Mouse (Mus musculus) liver, embryonic 12.5 days (tissue): ENCODE results near the gene Zfp704. TPM values are rescaled to one million over a fixed set of nuclear protein-coding genes. Genes with fewer than 3 reads are reported as not detected.

Experiments used
- ATAC-seq: fragments of 200-750 bp; cut with Nextera tagmentation; 2 replicates; pipeline ENCODE4 v1.8.0; 2017; ENCODE audit warnings: moderate number of reproducible peaks, mild to moderate bottlenecking, moderate library complexity
- H3K27ac ChIP-seq: fragments of 300-500 bp; sonication (generic); 2 replicates; pipeline ENCODE4 v1.5.1; 2016; ENCODE audit warnings: mild to moderate bottlenecking
- H3K27me3 ChIP-seq: fragments of 300-500 bp; sonication (generic); replicated peaks from 2 replicates; pipeline ENCODE4 v1.6.1; 2016; ENCODE audit warnings: mild to moderate bottlenecking, moderate library complexity
- H3K36me3 ChIP-seq: fragments of 300-500 bp; sonication (generic); 2 replicates; pipeline ENCODE4 v1.6.1; 2016; ENCODE audit warnings: mild to moderate bottlenecking, moderate library complexity
- H3K4me1 ChIP-seq: fragments of 300-500 bp; sonication (generic); 2 replicates; pipeline ENCODE4 v1.6.1; 2016
- H3K4me2 ChIP-seq: fragments of 300-500 bp; sonication (generic); 2 replicates; pipeline ENCODE4 v1.6.1; 2016; ENCODE audit warnings: mild to moderate bottlenecking, moderate library complexity
- H3K4me3 ChIP-seq: fragments of 300-500 bp; sonication (generic); 2 replicates; pipeline ENCODE4 v1.5.1; 2016; ENCODE audit warnings: mild to moderate bottlenecking, moderate library complexity
- H3K9ac ChIP-seq: fragments of 300-500 bp; sonication (generic); 2 replicates; pipeline ENCODE4 v1.6.1; 2016; ENCODE audit warnings: mild to moderate bottlenecking, moderate library complexity
- H3K9me3 ChIP-seq: fragments of 300-500 bp; sonication (generic); replicated peaks from 2 replicates; pipeline ENCODE4 v1.6.1; 2016; ENCODE audit warnings: mild to moderate bottlenecking, moderate library complexity
- WGBS: fragments of 180-500 bp; shearing (Covaris S2); methylation state at CpG from one replicate; pipeline ENCODE4 v1.1.7; 2016; ENCODE audit not compliant: insufficient replicate concordance; 5-methylcytosine and 5-hydroxymethylcytosine counted together
- polyA plus RNA-seq: library from polyadenylated mRNA; unstranded; fragments of >200 nt; fragmentation: Nextera tagmentation; extraction: Ambion mirVana; gene quantifications from 2 replicates; pipeline ENCODE4 v1.2.1, GENCODE M21; 2016

Zfp704 gene
- polyA plus RNA-seq, 1 experiment from 2014 or later: 1.8 TPM

DNA sequence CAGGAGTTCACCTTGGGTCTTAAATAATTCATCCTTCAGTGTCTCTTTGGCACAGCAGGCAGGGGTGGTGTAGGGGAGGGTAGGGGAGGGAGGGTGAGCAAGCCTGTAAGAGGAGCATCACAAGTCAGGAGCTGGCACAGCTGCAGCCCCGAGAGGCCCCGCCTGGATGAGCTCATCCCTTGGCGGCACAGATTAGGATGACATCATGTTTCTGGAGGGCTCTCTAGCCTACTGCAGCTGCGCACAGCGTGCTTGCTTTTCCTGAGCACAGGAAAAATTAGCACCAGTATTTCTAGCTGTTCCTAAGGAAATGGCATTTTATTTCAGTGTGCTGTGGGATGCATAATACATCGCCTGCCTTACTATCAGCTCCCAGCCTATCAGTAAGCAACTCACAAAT, 109.2 kb downstream of the Zfp704 start:
- peak; percentile 76 for ATAC-seq
- H3K4me2 ChIP-seq: no peak overlapping the region
- no peak overlapping the region for H3K4me3 ChIP-seq
- H3K27me3 ChIP-seq: no peaks in the 10 kb centered on the region
- H3K9ac ChIP-seq: no peak overlapping the region
- no peaks in the 10 kb centered on the region for H3K9me3 ChIP-seq
- H3K4me1 ChIP-seq: peaks cover 30% of the 10 kb centered on the region
- 19% methylated on average over 6 of the region's 6 CpGs for WGBS
- H3K36me3 ChIP-seq: no peaks in the 10 kb centered on the region
- no peak overlapping the region for H3K27ac ChIP-seq

DNA sequence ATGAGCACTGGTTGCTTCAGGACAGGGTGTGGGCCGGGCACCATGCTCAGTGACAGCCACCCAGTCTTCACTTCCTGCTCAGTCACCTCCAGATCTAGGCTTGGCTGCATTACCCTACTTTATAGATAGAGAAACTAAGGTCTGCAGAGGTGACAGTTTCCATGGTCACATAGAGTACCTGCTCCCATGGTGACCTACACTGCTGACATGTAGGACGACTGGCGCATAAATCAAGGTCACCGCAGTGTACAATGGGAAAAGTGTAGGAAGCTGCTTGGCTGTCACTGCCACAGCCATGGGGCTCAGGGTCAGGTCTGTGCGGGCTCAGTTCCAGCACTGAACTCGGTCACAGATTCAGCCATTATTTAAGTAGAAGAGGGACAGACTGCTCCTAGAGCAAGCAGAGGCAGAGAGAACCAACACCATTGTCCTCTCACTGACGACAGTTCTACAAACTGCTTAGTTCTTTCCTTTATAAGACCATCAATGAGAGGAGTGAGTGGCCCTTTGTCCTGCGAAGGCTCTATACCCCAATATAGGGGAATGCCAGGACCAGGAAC, 109.8 kb downstream of the Zfp704 start:
- H3K9me3 ChIP-seq: no peaks in the 10 kb centered on the region
- H3K36me3 ChIP-seq: no peaks in the 10 kb centered on the region
- ATAC-seq: peak; percentile 42
- 52% methylated on average over 8 of the region's 8 CpGs for WGBS
- peaks cover 30% of the 10 kb centered on the region for H3K4me1 ChIP-seq
- H3K9ac ChIP-seq: no peak overlapping the region
- no peak overlapping the region for H3K4me3 ChIP-seq
- H3K4me2 ChIP-seq: 0 out of 2 replicates have a peak overlapping the region, but pooled peaks have one; percentile 12
- no peak overlapping the region for H3K27ac ChIP-seq
- H3K27me3 ChIP-seq: no peaks in the 10 kb centered on the region

DNA sequence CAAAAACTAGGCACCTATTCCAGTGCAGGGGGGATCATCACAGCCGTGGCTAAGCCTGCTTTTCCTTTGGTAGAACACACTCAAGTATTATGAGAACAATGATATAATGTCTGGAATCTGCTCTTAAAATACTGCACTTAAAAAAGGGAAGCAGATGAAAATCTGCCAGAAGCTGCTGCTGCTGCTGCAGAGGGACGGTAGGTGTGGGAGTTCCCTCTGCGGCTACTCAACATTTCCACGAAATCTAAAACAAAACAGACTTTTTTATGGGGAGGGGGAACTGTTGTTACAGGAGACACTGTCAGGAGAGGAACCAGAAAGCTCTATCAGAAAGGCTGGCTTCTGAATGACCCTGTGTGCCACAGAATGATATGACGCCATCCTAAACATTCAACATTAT, 110.4 kb downstream of the Zfp704 start:
- Histone ChIP-seq H3K4me2 (0 out of 2 replicates have a peak overlapping the region, but pooled peaks have one; percentile 12), H3K27ac (no peak overlapping the region)
- WGBS: 26% methylated on average over 5 of the region's 5 CpGs

DNA sequence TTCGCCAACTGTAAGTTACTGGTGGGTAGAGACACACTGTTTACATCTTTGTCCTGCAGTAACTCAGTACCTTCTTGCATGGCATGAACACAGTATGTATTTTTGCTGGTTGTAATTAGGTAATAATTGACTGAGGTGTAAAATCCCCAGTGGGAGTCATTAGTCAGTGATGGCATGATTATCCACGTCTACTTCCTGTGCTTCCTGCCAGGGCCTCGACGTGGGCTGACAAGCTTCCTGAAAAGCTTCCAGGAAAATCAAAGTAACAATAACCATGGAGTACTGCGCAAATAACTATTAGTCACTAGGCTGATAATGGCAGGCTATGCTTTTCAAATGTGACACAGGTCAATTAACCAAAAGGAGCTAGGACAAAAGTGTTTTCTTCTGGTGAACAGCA, 112.6 kb downstream of the Zfp704 start:
- H3K4me3 ChIP-seq: no peak overlapping the region
- WGBS: 51% methylated on average over 5 of the region's 5 CpGs
- no peak for ATAC-seq
- no peaks in the 10 kb centered on the region for H3K36me3 ChIP-seq
- H3K27ac ChIP-seq: no peak overlapping the region
- peaks cover 27% of the 10 kb centered on the region for H3K4me1 ChIP-seq
- H3K9ac ChIP-seq: no peak overlapping the region
- no peak overlapping the region for H3K4me2 ChIP-seq
- no peaks in the 10 kb centered on the region for H3K27me3 ChIP-seq
- no peaks in the 10 kb centered on the region for H3K9me3 ChIP-seq

More for the DNA sequence above, 110.4 kb downstream of the Zfp704 start:
- Histone ChIP-seq H3K36me3 (no peaks in the 10 kb centered on the region), H3K4me1 (peaks cover 30% of the 10 kb centered on the region), H3K27me3 (no peaks in the 10 kb centered on the region), H3K9ac (no peak overlapping the region), H3K4me3 (no peak overlapping the region), H3K9me3 (no peaks in the 10 kb centered on the region)
- ATAC-seq: 0 out of 2 replicates have a peak, but pooled peaks have one; percentile 2

DNA sequence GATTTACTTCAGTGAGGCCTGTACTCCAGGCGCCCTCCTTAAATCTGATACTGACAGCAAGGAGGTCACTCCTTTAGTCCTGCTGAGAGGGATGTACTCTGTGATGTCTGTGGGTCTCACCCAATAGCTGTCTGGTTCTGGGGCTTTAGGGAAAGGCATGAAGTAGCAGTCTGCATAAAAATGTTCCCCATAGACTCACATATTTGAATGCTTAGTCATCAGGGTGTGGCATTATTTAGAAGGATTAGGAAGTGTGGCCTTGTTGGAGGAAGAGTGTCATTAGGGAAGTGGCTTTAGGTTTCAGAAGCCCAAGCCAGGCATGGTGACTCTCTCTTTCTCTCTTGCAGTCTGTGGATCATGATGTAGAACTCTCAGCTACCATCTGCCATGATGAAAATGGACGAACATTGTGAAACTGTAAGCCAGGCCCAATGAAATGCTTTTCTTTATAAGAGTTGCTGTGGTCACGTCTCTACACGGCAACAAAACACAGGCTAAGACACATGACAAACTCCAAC, 118.1 kb downstream of the Zfp704 start:
- Histone ChIP-seq H3K9me3 (no peaks in the 10 kb centered on the region), H3K36me3 (no peaks in the 10 kb centered on the region), H3K27me3 (no peaks in the 10 kb centered on the region), H3K4me3 (no peak overlapping the region), H3K4me2 (no peak overlapping the region), H3K9ac (no peak overlapping the region), H3K27ac (no peak overlapping the region), H3K4me1 (no peaks in the 10 kb centered on the region)
- 81% methylated on average over 4 of the region's 4 CpGs for whole genome bisulfite sequencing
- no peak for ATAC-seq

DNA sequence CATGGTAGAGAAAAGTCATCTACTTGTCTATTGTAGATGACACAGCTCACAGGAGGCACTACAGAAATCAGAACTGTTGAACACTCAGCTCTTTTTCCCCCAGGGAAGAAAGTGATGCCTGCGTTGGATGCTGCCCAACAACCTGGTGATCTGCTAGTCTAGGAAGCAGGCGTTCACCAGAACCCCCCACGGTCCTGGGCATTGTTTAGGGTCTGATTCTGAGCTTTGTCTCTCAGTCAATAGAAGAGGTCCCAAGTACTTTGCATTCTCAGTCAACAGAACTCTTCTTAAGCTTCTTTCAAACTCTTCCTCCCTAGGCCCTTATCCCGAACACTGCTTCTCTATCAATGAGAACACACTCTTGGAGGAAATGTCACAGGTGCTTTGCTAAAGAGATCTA, 122.2 kb downstream of the Zfp704 start:
- WGBS: 75% methylated on average over 4 of the region's 4 CpGs
- H3K4me1 ChIP-seq: no peaks in the 10 kb centered on the region

DNA sequence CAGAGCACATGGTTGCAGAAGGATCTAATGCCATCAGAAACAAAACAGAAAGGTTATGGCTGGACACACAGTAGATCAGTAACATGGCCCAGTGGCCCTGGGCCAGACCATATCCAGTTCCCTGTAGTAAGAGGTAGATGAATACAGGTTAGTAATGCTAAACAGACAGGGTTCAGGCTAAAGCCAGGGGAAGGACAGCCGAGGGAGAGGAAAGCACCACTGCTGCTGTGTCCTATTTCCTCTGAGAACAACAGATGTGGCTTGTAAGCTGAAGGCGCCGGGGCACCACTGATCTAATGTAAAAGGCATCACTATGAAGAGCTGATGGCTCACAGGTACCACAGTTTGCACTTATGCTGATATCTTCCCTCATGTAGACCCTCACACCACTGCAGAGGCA, 124.4 kb downstream of the Zfp704 start:
- no peaks in the 10 kb centered on the region for H3K4me1 ChIP-seq
- H3K9ac ChIP-seq: no peak overlapping the region
- no peaks in the 10 kb centered on the region for H3K36me3 ChIP-seq
- no peaks in the 10 kb centered on the region for H3K9me3 ChIP-seq
- no peak overlapping the region for H3K27ac ChIP-seq
- no peak overlapping the region for H3K4me2 ChIP-seq
- H3K4me3 ChIP-seq: no peak overlapping the region
- no peak for ATAC-seq
- no peaks in the 10 kb centered on the region for H3K27me3 ChIP-seq
- WGBS: 84% methylated on average over 3 of the region's 3 CpGs

More for the DNA sequence above, 122.2 kb downstream of the Zfp704 start:
- Histone ChIP-seq H3K4me2 (no peak overlapping the region), H3K27me3 (no peaks in the 10 kb centered on the region), H3K9ac (no peak overlapping the region), H3K4me3 (no peak overlapping the region), H3K27ac (no peak overlapping the region), H3K9me3 (no peaks in the 10 kb centered on the region), H3K36me3 (no peaks in the 10 kb centered on the region)
- no peak for ATAC-seq

DNA sequence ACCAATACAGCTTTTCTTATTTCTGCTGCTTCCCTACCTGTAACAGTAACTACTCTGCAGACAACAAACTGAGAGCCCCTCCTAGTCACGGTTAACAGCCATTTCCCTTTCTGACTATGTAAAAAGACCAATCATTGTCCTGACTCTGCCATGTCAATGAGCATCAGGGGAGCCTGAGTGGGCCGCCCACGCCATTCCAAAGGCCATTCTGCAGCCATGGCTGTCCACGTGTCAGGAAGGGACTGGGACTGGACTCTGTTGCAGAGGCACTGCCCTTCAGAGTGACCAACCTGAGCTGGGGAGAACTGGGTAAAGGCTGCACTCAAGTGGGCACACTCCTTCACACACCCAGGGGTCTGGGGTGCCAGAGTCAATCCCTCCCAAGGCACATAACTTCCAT, 127.9 kb downstream of the Zfp704 start:
- no peak overlapping the region for H3K4me3 ChIP-seq
- no peaks in the 10 kb centered on the region for H3K9me3 ChIP-seq
- no peaks in the 10 kb centered on the region for H3K27me3 ChIP-seq
- H3K4me2 ChIP-seq: no peak overlapping the region
- no peaks in the 10 kb centered on the region for H3K36me3 ChIP-seq
- no peak for ATAC-seq
- H3K4me1 ChIP-seq: no peaks in the 10 kb centered on the region
- 68% methylated on average over 4 of the region's 4 CpGs for WGBS
- no peak overlapping the region for H3K27ac ChIP-seq
- H3K9ac ChIP-seq: no peak overlapping the region

DNA sequence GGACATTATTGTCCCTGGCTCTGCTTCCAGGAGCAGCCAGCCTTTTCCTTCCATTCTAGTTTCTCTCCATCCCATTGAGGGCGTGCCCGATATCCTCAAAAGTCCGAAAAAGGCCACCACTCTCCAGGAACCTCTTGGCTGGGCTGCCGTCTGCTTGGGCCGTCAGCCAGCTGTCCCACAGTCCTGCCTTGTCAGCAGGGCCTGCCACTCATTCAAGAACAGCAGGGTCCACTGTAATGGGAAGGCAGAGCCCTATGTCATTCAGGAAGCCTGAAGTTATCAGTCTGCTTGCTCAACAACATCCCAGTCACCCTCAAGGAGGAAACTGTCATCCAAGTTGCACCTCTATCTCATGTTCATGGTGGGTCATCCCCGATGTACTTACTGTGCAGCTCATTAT, 128.5 kb downstream of the Zfp704 start:
- Histone ChIP-seq H3K4me3 (no peak overlapping the region), H3K27ac (no peak overlapping the region), H3K9ac (no peak overlapping the region), H3K27me3 (no peaks in the 10 kb centered on the region), H3K4me2 (no peak overlapping the region), H3K36me3 (no peaks in the 10 kb centered on the region), H3K9me3 (no peaks in the 10 kb centered on the region), H3K4me1 (no peaks in the 10 kb centered on the region)
- 53% methylated on average over 6 of the region's 6 CpGs for WGBS
- ATAC-seq: no peak

DNA sequence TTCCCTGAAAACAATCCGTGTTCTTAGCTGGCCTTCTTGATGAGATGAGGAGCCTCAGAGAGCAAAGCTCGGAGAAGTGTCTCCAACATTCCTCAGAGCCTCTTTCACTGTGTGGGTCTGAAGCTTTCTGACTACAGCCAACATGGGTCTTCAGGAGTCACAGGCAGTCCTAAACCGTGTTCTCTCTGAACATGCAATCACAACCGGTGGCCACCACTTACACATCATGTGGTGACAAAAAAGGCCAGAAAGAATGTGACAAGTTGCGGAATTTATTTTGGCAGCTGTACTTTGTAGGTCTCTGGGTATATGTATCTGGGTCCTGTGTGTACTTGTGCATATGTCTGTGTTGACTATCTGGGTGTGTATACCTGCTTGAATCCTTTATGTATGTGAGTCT, 128.9 kb downstream of the Zfp704 start:
- no peak for ATAC-seq
- WGBS: 69% methylated on average over 5 of the region's 5 CpGs
- Histone ChIP-seq H3K9ac (no peak overlapping the region), H3K4me3 (no peak overlapping the region), H3K4me2 (no peak overlapping the region), H3K36me3 (no peaks in the 10 kb centered on the region), H3K27ac (no peak overlapping the region), H3K4me1 (no peaks in the 10 kb centered on the region), H3K27me3 (no peaks in the 10 kb centered on the region), H3K9me3 (no peaks in the 10 kb centered on the region)

DNA sequence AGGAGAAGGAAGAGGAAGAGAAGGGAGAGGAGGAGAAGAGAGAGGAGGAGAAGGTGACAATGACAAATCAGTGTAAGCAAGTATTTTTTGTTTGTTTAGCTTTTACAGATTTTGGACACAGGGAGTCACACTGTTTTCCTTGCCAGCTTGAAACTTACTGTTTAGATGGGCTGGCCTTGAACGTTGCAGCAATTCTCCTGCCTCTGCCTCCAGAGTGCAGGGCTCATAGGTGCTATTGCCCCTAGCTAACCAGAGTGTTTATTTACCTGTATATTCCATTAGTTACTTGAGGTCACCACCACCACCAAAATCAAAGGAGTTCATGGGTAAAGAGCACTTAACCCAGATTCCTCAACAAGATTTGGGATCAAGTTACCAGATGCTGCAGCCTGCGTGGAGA, 132.5 kb downstream of the Zfp704 start:
- 66% methylated on average over 2 of the region's 2 CpGs for WGBS
- H3K36me3 ChIP-seq: no peaks in the 10 kb centered on the region
- no peak overlapping the region for H3K4me3 ChIP-seq
- no peak for ATAC-seq
- H3K9ac ChIP-seq: no peak overlapping the region
- no peaks in the 10 kb centered on the region for H3K27me3 ChIP-seq
- H3K4me2 ChIP-seq: no peak overlapping the region
- no peak overlapping the region for H3K27ac ChIP-seq
- no peaks in the 10 kb centered on the region for H3K4me1 ChIP-seq
- H3K9me3 ChIP-seq: no peaks in the 10 kb centered on the region

DNA sequence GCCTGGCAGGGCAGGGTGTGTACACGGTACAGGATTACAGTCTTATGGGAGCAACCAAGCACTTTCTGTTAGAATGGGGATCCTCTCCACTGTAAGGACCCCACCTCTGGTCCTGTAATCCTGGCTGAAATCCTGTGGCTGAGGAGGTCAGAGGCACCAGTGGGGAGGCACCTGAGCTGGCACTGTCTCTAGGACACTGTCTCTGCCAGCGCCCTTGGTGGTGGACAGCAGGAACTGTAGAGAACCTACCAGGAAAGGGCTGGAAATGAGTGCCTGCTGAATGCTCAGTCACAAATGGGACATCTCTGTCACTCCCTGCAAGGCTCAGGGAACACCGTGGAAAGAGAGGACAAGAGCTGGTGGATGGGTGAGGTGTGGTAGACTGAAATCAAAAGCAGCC, 133.5 kb downstream of the Zfp704 start:
- H3K27me3 ChIP-seq: no peaks in the 10 kb centered on the region
- H3K27ac ChIP-seq: no peak overlapping the region
- no peak overlapping the region for H3K4me2 ChIP-seq
- ATAC-seq: no peak
- H3K9ac ChIP-seq: no peak overlapping the region
- no peaks in the 10 kb centered on the region for H3K9me3 ChIP-seq
- H3K4me3 ChIP-seq: no peak overlapping the region
- WGBS: 77% methylated on average over 3 of the region's 3 CpGs
- no peaks in the 10 kb centered on the region for H3K36me3 ChIP-seq
- H3K4me1 ChIP-seq: no peaks in the 10 kb centered on the region

DNA sequence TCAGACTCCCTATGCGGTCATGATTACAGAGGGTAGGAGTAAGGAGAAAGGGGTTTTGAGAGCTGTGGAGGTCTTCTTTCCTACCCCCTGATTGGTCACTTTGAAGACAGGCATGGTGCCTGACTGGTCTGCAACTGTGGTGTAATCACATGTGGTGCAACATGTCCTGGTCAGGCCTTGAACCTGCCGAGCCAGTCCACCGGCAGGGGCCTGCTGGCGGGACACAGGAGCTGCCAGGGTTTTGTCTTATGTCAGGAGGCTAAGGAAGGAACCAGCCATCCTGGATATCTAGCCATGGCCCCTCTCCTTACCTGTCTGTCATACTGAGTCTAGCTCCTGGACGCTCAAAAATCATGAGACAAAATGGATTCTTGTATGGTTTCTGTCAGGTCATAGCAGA, 134.4 kb downstream of the Zfp704 start:
- Histone ChIP-seq H3K4me1 (no peaks in the 10 kb centered on the region), H3K9ac (no peak overlapping the region), H3K9me3 (no peaks in the 10 kb centered on the region), H3K27ac (no peak overlapping the region), H3K4me2 (no peak overlapping the region), H3K36me3 (no peaks in the 10 kb centered on the region), H3K4me3 (no peak overlapping the region), H3K27me3 (no peaks in the 10 kb centered on the region)
- WGBS: 80% methylated on average over 5 of the region's 5 CpGs
- ATAC-seq: no peak
